ENCODE assay signal across 8 mouse cellular contexts in genomic region chr2:152933048-152933447, GRCm38 (mm10). TPM values are rescaled to one million over a fixed set of nuclear protein-coding genes. Genes with fewer than 3 reads are reported as not detected.
DNase-seq lines count a peak whose midpoint lies in the region; ATAC-seq and TF ChIP-seq lines count a peak whose summit lies in the region.

TSS of gene Foxs1 (minus strand) at chr2:152933208.

- TF ChIP-seq CTCF in forebrain, postnatal 0 days (IDR thresholded peaks at IDR 0.05; ENCODE audit: low read depth) = no peak

- no peak within 1 kb of the TSS for H3K4me2 ChIP-seq in hindbrain, embryonic 15.5 days
- H3K4me2 ChIP-seq in hindbrain, embryonic 12.5 days (replicated peaks) = no peak within 1 kb of the TSS
- H3K4me2 ChIP-seq in lung, embryonic 16.5 days (ENCODE audit: low read depth, low read length) = peak within 1 kb of the TSS; percentile 16; the same call in 1 of the 2 replicates
- no peak within 1 kb of the TSS for H3K4me2 ChIP-seq in forebrain, postnatal 0 days (ENCODE audit: low read depth)

- peak; percentile 74 for DNase-seq in NIH3T3 (ENCODE audit: low read depth)
- peak; percentile 69 to 76 for DNase-seq in heart, postnatal 10 days
- DNase-seq in forebrain, postnatal 0 days = no peak
- no peak for DNase-seq in left cerebral cortex, adult 9 months (ENCODE audit: low spot score in 2 of 2)
- no peak for DNase-seq in left cerebral cortex, adult 18-20 months (ENCODE audit: low spot score in 2 of 2)

- no peak within 1 kb of the TSS for H3K4me3 ChIP-seq in hindbrain, embryonic 15.5 days
- H3K4me3 ChIP-seq in hindbrain, embryonic 12.5 days = no peak within 1 kb of the TSS
- H3K4me3 ChIP-seq in lung, embryonic 16.5 days (ENCODE audit: low read length) = peak within 1 kb of the TSS; percentile 32
- no peak within 1 kb of the TSS for H3K4me3 ChIP-seq in forebrain, postnatal 0 days (ENCODE audit: low read depth, low read length)

- H3K9me3 ChIP-seq in hindbrain, embryonic 15.5 days = no peaks in the 10 kb centered on the region
- no peaks in the 10 kb centered on the region for H3K9me3 ChIP-seq in hindbrain, embryonic 12.5 days (replicated peaks)
- no peaks in the 10 kb centered on the region for H3K9me3 ChIP-seq in lung, embryonic 16.5 days (ENCODE audit: control insufficient read depth, low read length)
- H3K9me3 ChIP-seq in forebrain, postnatal 0 days (ENCODE audit: low read length) = no peaks in the 10 kb centered on the region

- WGBS in hindbrain, embryonic 15.5 days = 32% methylated on average over 9 of the region's 9 CpGs
- WGBS in hindbrain, embryonic 12.5 days = 36% methylated on average over 9 of the region's 9 CpGs
- WGBS in lung, embryonic 16.5 days = 17% methylated on average over 9 of the region's 9 CpGs
- 30% methylated on average over 9 of the region's 9 CpGs for whole genome bisulfite sequencing in forebrain, postnatal 0 days

- ATAC-seq in hindbrain, embryonic 15.5 days (ENCODE audit: low FRiP score, low read depth) = 0 out of 2 replicates have a peak, but pooled peaks have one; percentile 27
- ATAC-seq in hindbrain, embryonic 12.5 days (ENCODE audit: low FRiP score) = no peak
- peak; percentile 72 for ATAC-seq in lung, embryonic 16.5 days (ENCODE audit: low read depth)
- ATAC-seq in forebrain, postnatal 0 days = no peak

- intact Hi-C loops in heart, postnatal 10 days (cut with DNase I) = loop anchor here (1.0 kb wide), 1 partner anchor 19 kb away; no protein-coding TSS in a partner anchor

- H3K4me1 ChIP-seq in hindbrain, embryonic 15.5 days (replicated peaks) = no peaks in the 10 kb centered on the region
- H3K4me1 ChIP-seq in hindbrain, embryonic 12.5 days = peaks cover 9% of the 10 kb centered on the region; the same call in 1 of the 2 replicates
- H3K4me1 ChIP-seq in lung, embryonic 16.5 days (replicated peaks; ENCODE audit: control insufficient read depth, insufficient read depth, low read length) = no peaks in the 10 kb centered on the region
- H3K4me1 ChIP-seq in forebrain, postnatal 0 days (ENCODE audit: insufficient read depth) = no peaks in the 10 kb centered on the region

- no peak within 1 kb of the TSS for H3K9ac ChIP-seq in hindbrain, embryonic 15.5 days
- H3K9ac ChIP-seq in hindbrain, embryonic 12.5 days = no peak within 1 kb of the TSS
- peak within 1 kb of the TSS; percentile 56 for H3K9ac ChIP-seq in lung, embryonic 16.5 days (ENCODE audit: low read length)
- no peak within 1 kb of the TSS for H3K9ac ChIP-seq in forebrain, postnatal 0 days

- no peaks in the 10 kb centered on the region for H3K36me3 ChIP-seq in hindbrain, embryonic 15.5 days
- H3K36me3 ChIP-seq in hindbrain, embryonic 12.5 days = no peaks in the 10 kb centered on the region
- no peaks in the 10 kb centered on the region for H3K36me3 ChIP-seq in lung, embryonic 16.5 days (ENCODE audit: control insufficient read depth, insufficient read depth, low read length)
- no peaks in the 10 kb centered on the region for H3K36me3 ChIP-seq in forebrain, postnatal 0 days (ENCODE audit: insufficient read depth)

- H3K27me3 ChIP-seq in hindbrain, embryonic 15.5 days = no peaks in the 10 kb centered on the region
- H3K27me3 ChIP-seq in hindbrain, embryonic 12.5 days = peaks cover 13% of the 10 kb centered on the region; the same call in 1 of the 2 replicates
- no peaks in the 10 kb centered on the region for H3K27me3 ChIP-seq in lung, embryonic 16.5 days (ENCODE audit: control insufficient read depth, insufficient read depth, low read depth, low read length)
- H3K27me3 ChIP-seq in forebrain, postnatal 0 days (ENCODE audit: insufficient read depth, low read length) = no peaks in the 10 kb centered on the region

- no peak within 1 kb of the TSS for H3K27ac ChIP-seq in hindbrain, embryonic 15.5 days (replicated peaks)
- H3K27ac ChIP-seq in hindbrain, embryonic 12.5 days = no peak within 1 kb of the TSS
- H3K27ac ChIP-seq in lung, embryonic 16.5 days (ENCODE audit: low read length) = peak within 1 kb of the TSS; percentile 32
- no peak within 1 kb of the TSS for H3K27ac ChIP-seq in forebrain, postnatal 0 days (ENCODE audit: low read depth, low read length)

RNA-seq across cellular contexts. Expression of gene Foxs1, which starts in this region (rescaled TPM):
- 4.6 and 4.9 TPM in 2 replicates for polyA plus RNA-seq in hindbrain, embryonic 15.5 days (2015; fragmentation: Nextera tagmentation; extraction: Ambion mirVana)
- 1.3 and 2.5 TPM in 2 replicates for polyA plus RNA-seq in hindbrain, embryonic 12.5 days (2016; fragmentation: Nextera tagmentation; extraction: Ambion mirVana)
- total RNA-seq in heart, postnatal 10 days (2021) = 10 to 100 TPM in 1 of 2 experiments, 1 to 10 TPM in 1; 9.7 to 10.1 TPM
- polyA plus RNA-seq in lung, embryonic 16.5 days (2015; fragmentation: Nextera tagmentation; extraction: Ambion mirVana) = 9.1 and 9.3 TPM in 2 replicates
- total RNA-seq in forebrain, postnatal 0 days (2014; rRNA removed) = 2.4 and 2.6 TPM in 2 replicates
- 3.1 TPM in 2 replicates for polyA plus RNA-seq in forebrain, postnatal 0 days (2015; fragmentation: Nextera tagmentation; extraction: Ambion mirVana)
- total RNA-seq in left cerebral cortex, adult 18-20 months (2021) = under 1 TPM; 0.46 to 0.68 TPM

Comparison
In these comparisons a context has a peak if more than half of its experiments do, and no peak if none do; other contexts are left out.
1. ATAC-seq: peak in hindbrain, embryonic 15.5 days (single experiment) and lung, embryonic 16.5 days (single experiment); none in hindbrain, embryonic 12.5 days (single experiment) and forebrain, postnatal 0 days (single experiment).
2. DNase-seq: peak in NIH3T3 (single experiment) and heart, postnatal 10 days (2 of 2); none in forebrain, postnatal 0 days (single experiment), left cerebral cortex, adult 9 months (0 of 2) and left cerebral cortex, adult 18-20 months (0 of 2).